Mouse (Mus musculus) intestine, postnatal 0 days (tissue): Measurements from ENCODE around the gene Slc4a2. TPM values are rescaled to one million over a fixed set of nuclear protein-coding genes. Genes with fewer than 3 reads are reported as not detected.

Experiments
- ATAC-seq: fragments of 200-750 bp; cut with Nextera tagmentation; 2 replicates; pipeline ENCODE4 v1.8.0; 2017; ENCODE audit warnings: mild to moderate bottlenecking, moderate TSS enrichment, moderate library complexity
- H3K27ac ChIP-seq: fragments of 300-500 bp; sonication (generic); 2 replicates; pipeline ENCODE4 v1.5.1; 2014; ENCODE audit warnings: mild to moderate bottlenecking, low read depth, low read length, moderate library complexity
- H3K27me3 ChIP-seq: fragments of 300-500 bp; sonication (generic); replicated peaks from 2 replicates; pipeline ENCODE4 v1.6.1; 2014; ENCODE audit warnings: low read length, mixed read lengths; ENCODE audit not compliant: control insufficient read depth, insufficient read depth
- H3K36me3 ChIP-seq: fragments of 300-500 bp; sonication (generic); 2 replicates; pipeline ENCODE4 v1.6.1; 2014; ENCODE audit warnings: mild to moderate bottlenecking, moderate library complexity; ENCODE audit not compliant: control insufficient read depth, insufficient read depth
- H3K4me1 ChIP-seq: fragments of 300-500 bp; sonication (generic); replicated peaks from 2 replicates; pipeline ENCODE4 v1.6.1; 2014; ENCODE audit warnings: antibody characterized with exemption, low read length, mixed read lengths; ENCODE audit not compliant: control insufficient read depth, insufficient read depth
- H3K4me2 ChIP-seq: fragments of 300-500 bp; sonication (generic); replicated peaks from 2 replicates; pipeline ENCODE4 v1.6.1; 2014; ENCODE audit warnings: low read depth, mild to moderate bottlenecking, moderate library complexity
- H3K4me3 ChIP-seq: fragments of 300-500 bp; sonication (generic); 2 replicates; pipeline ENCODE4 v1.5.1; 2014; ENCODE audit warnings: low read depth, low read length
- H3K9ac ChIP-seq: fragments of 300-500 bp; sonication (generic); 2 replicates; pipeline ENCODE4 v1.6.1; 2014; ENCODE audit warnings: mild to moderate bottlenecking, low read depth, low read length
- H3K9me3 ChIP-seq: fragments of 300-500 bp; sonication (generic); 2 replicates; pipeline ENCODE4 v1.6.1; 2016; ENCODE audit warnings: mixed run types; ENCODE audit not compliant: control insufficient read depth
- CTCF ChIP-seq: sonication (generic); IDR thresholded peaks from 2 replicates; pipeline ENCODE4 v1.5.1; 2016; ENCODE audit warnings: low read depth, mild to moderate bottlenecking, control low read depth, antibody characterized with exemption, moderate library complexity
- WGBS: fragments of 180-500 bp; shearing (Covaris S2); extraction: QIAGEN DNeasy Blood & Tissue Kit; methylation state at CpG from one replicate; pipeline ENCODE4 v1.1.7; 2014; 5-methylcytosine and 5-hydroxymethylcytosine counted together
- polyA plus RNA-seq: library from polyadenylated mRNA; unstranded; fragments of >200 nt; fragmentation: Nextera tagmentation; extraction: Ambion mirVana; gene quantifications from 2 replicates; pipeline ENCODE4 v1.2.1, GENCODE M21; 2015

Slc4a2 gene
- polyA plus RNA-seq, 1 experiment from 2014 or later: 29.9 TPM

GRCm38 (mm10) chr5:24477909-24478308 lies 54.3 kb downstream of the Slc4a2 start:
- H3K9me3 ChIP-seq: no peaks in the 10 kb centered on the region
- H3K4me1 ChIP-seq: peaks cover 12% of the 10 kb centered on the region
- peaks cover 42% of the 10 kb centered on the region for H3K36me3 ChIP-seq
- H3K27me3 ChIP-seq: no peaks in the 10 kb centered on the region; the same call in 1 of the 2 replicates
- H3K27ac ChIP-seq: no peak overlapping the region
- TF ChIP-seq CTCF: no peak
- H3K4me2 ChIP-seq: no peak overlapping the region
- H3K9ac ChIP-seq: no peak overlapping the region
- ATAC-seq: no peak
- no peak overlapping the region for H3K4me3 ChIP-seq
- WGBS: 92% methylated on average over 9 of the region's 9 CpGs

GRCm38 (mm10) chr5:24481647-24482046 lies 58.0 kb downstream of the Slc4a2 start:
- 8% methylated on average over 4 of the region's 4 CpGs for WGBS
- no peaks in the 10 kb centered on the region for H3K9me3 ChIP-seq
- peak; percentile 20 for ATAC-seq
- peaks cover 53% of the 10 kb centered on the region for H3K36me3 ChIP-seq
- H3K4me1 ChIP-seq: no peaks in the 10 kb centered on the region
- peak; percentile 85 for TF ChIP-seq CTCF
- H3K4me2 ChIP-seq: no peak overlapping the region
- no peak overlapping the region for H3K27ac ChIP-seq
- H3K27me3 ChIP-seq: no peaks in the 10 kb centered on the region
- H3K4me3 ChIP-seq: no peak overlapping the region
- H3K9ac ChIP-seq: no peak overlapping the region

- ATAC-seq: peak; percentile 83
- TF ChIP-seq CTCF: no peak
- peak overlapping the region; percentile 11 for H3K4me3 ChIP-seq
- H3K36me3 ChIP-seq: peaks cover 54% of the 10 kb centered on the region
- no peaks in the 10 kb centered on the region for H3K9me3 ChIP-seq
- peak overlapping the region; percentile 61 for H3K4me2 ChIP-seq
- H3K27me3 ChIP-seq: no peaks in the 10 kb centered on the region
- 51% methylated on average over 41 of the region's 41 CpGs for WGBS
- H3K4me1 ChIP-seq: no peaks in the 10 kb centered on the region
- H3K27ac ChIP-seq: peak overlapping the region; percentile 84
- peak overlapping the region; percentile 32; the same call in 1 of the 2 replicates for H3K9ac ChIP-seq
These were observed 58.8 kb downstream of the Slc4a2 start for GRCm38 (mm10) chr5:24482247-24483079.

- Histone ChIP-seq H3K27ac (peak overlapping the region; percentile 84), H3K4me1 (no peaks in the 10 kb centered on the region), H3K36me3 (peaks cover 54% of the 10 kb centered on the region), H3K4me3 (peak overlapping the region; percentile 11), H3K4me2 (peak overlapping the region; percentile 61), H3K27me3 (no peaks in the 10 kb centered on the region), H3K9me3 (no peaks in the 10 kb centered on the region), H3K9ac (0 out of 2 replicates have a peak overlapping the region, but pooled peaks have one; percentile 26)
- 18% methylated on average over 11 of the region's 11 CpGs for WGBS
- peak; percentile 95 for TF ChIP-seq CTCF
- ATAC-seq: peak; percentile 57
These were observed 59.7 kb downstream of the Slc4a2 start for GRCm38 (mm10) chr5:24483326-24483725.

GRCm38 (mm10) chr5:24484963-24485362 lies 61.3 kb downstream of the Slc4a2 start:
- no peak for TF ChIP-seq CTCF
- H3K27ac ChIP-seq: no peak overlapping the region
- H3K9me3 ChIP-seq: no peaks in the 10 kb centered on the region
- H3K4me1 ChIP-seq: no peaks in the 10 kb centered on the region
- 66% methylated on average over 22 of the region's 22 CpGs for WGBS
- no peak overlapping the region for H3K9ac ChIP-seq
- peaks cover 56% of the 10 kb centered on the region for H3K36me3 ChIP-seq
- no peak overlapping the region for H3K4me2 ChIP-seq
- H3K4me3 ChIP-seq: no peak overlapping the region
- ATAC-seq: no peak
- no peaks in the 10 kb centered on the region for H3K27me3 ChIP-seq

GRCm38 (mm10) chr5:24486097-24486496 lies 62.5 kb downstream of the Slc4a2 start:
- 6% methylated on average over 8 of the region's 8 CpGs for WGBS
- H3K4me3 ChIP-seq: no peak overlapping the region
- no peak overlapping the region for H3K9ac ChIP-seq
- H3K27me3 ChIP-seq: no peaks in the 10 kb centered on the region
- peaks cover 54% of the 10 kb centered on the region for H3K36me3 ChIP-seq
- H3K9me3 ChIP-seq: no peaks in the 10 kb centered on the region
- no peaks in the 10 kb centered on the region for H3K4me1 ChIP-seq
- ATAC-seq: no peak
- TF ChIP-seq CTCF: peak; percentile 93
- H3K4me2 ChIP-seq: no peak overlapping the region
- no peak overlapping the region for H3K27ac ChIP-seq
